Mouse (Mus musculus): ENCODE data around the gene Rnf182.

The Rnf182 gene

GRCm38 (mm10) chr13:43612040-43612439 lies 3.5 kb upstream of the Rnf182 start:
- in situ Hi-C loops (cut with MboI, MseI), result no loop called here

GRCm38 (mm10) chr13:43614667-43615066 lies 843 bp upstream of the Rnf182 start:
- in situ Hi-C loops (cut with MboI, MseI), result no loop called here

- in situ Hi-C loops (cut with MboI, MseI), result no loop called here
These were observed 325 bp upstream of the Rnf182 start for GRCm38 (mm10) chr13:43615194-43615576.

- in situ Hi-C loops (cut with MboI, MseI), result no loop called here
These were observed 1.0 kb downstream of the Rnf182 start for GRCm38 (mm10) chr13:43616551-43616950.

GRCm38 (mm10) chr13:43619550-43620175 lies 4.2 kb downstream of the Rnf182 start:
- in situ Hi-C loops (cut with MboI, MseI), result no loop called here

- in situ Hi-C loops (cut with MboI, MseI), result no loop called here
These were observed 12.4 kb downstream of the Rnf182 start for GRCm38 (mm10) chr13:43627922-43628321.

GRCm38 (mm10) chr13:43629785-43630184 lies 14.3 kb downstream of the Rnf182 start:
- in situ Hi-C loops (cut with MboI, MseI), result no loop called here

- in situ Hi-C loops (cut with MboI, MseI), result no loop called here
These were observed 15.8 kb downstream of the Rnf182 start for GRCm38 (mm10) chr13:43631266-43631665.

- in situ Hi-C loops (cut with MboI, MseI), result no loop called here
These were observed 17.5 kb downstream of the Rnf182 start for GRCm38 (mm10) chr13:43633024-43633423.

GRCm38 (mm10) chr13:43637720-43638119 lies 22.2 kb downstream of the Rnf182 start:
- in situ Hi-C loops (cut with MboI, MseI), result no loop called here

GRCm38 (mm10) chr13:43644991-43645390 lies 29.5 kb downstream of the Rnf182 start:
- in situ Hi-C loops (cut with MboI, MseI), result no loop called here

GRCm38 (mm10) chr13:43648556-43648955 lies 33.0 kb downstream of the Rnf182 start:
- in situ Hi-C loops (cut with MboI, MseI), result no loop called here

GRCm38 (mm10) chr13:43651277-43651676 lies 35.8 kb downstream of the Rnf182 start:
- in situ Hi-C loops (cut with MboI, MseI), result no loop called here

- in situ Hi-C loops (cut with MboI, MseI), result no loop called here
These were observed 38.6 kb downstream of the Rnf182 start for GRCm38 (mm10) chr13:43654091-43654490.

GRCm38 (mm10) chr13:43663225-43663624 lies 47.7 kb downstream of the Rnf182 start:
- in situ Hi-C loops (cut with MboI, MseI), result no loop called here

GRCm38 (mm10) chr13:43666130-43666529 lies 50.6 kb downstream of the Rnf182 start:
- in situ Hi-C loops (cut with MboI, MseI), result no loop called here

GRCm38 (mm10) chr13:43666920-43667319 lies 51.4 kb downstream of the Rnf182 start:
- in situ Hi-C loops (cut with MboI, MseI), result no loop called here

- in situ Hi-C loops (cut with MboI, MseI), result no loop called here
These were observed 61.8 kb downstream of the Rnf182 start for GRCm38 (mm10) chr13:43677159-43677882.

GRCm38 (mm10) chr13:43677883-43678244 lies 62.4 kb downstream of the Rnf182 start:
- in situ Hi-C loops (cut with MboI, MseI), result no loop called here

- in situ Hi-C loops (cut with MboI, MseI), result no loop called here
These were observed 69.0 kb downstream of the Rnf182 start for GRCm38 (mm10) chr13:43684499-43684994.

- in situ Hi-C loops (cut with MboI, MseI), result no loop called here
These were observed 72.6 kb downstream of the Rnf182 start for GRCm38 (mm10) chr13:43688065-43688464.

- in situ Hi-C loops (cut with MboI, MseI), result no loop called here
These were observed 76.2 kb downstream of the Rnf182 start for GRCm38 (mm10) chr13:43691755-43692154.

GRCm38 (mm10) chr13:43695521-43695920 lies 80.0 kb downstream of the Rnf182 start:
- in situ Hi-C loops (cut with MboI, MseI), result no loop called here

All from T-helper 1 cell (primary cell).